Mouse (Mus musculus): ENCODE measurements around the gene Lrrd1. TPM values are rescaled to one million over a fixed set of nuclear protein-coding genes. Genes with fewer than 3 reads are reported as not detected.
"Not testable (repeated sequence)": the region's sequence is repeated elsewhere in the genome, so short reads cannot be mapped to it uniquely, and the experiment has no call there.

The Lrrd1 gene
- 0.10 TPM in 2 replicates for polyA plus RNA-seq (2015; fragmentation: Nextera tagmentation; extraction: Ambion mirVana)

- Histone ChIP-seq H3K27me3 (no peaks in the 10 kb centered on the region), H3K4me1 (replicated peaks) (peaks cover 5% of the 10 kb centered on the region), H3K36me3 (peaks cover 20% of the 10 kb centered on the region), H3K4me3 (peak within 1 kb of the TSS; percentile 34), H3K9me3 (no peaks in the 10 kb centered on the region), H3K9ac (peak within 1 kb of the TSS; percentile 61), H3K4me2 (peak within 1 kb of the TSS; percentile 61), H3K27ac (replicated peaks) (no peak within 1 kb of the TSS)
- 4% methylated on average over 24 of the region's 24 CpGs for WGBS
- ATAC-seq (ENCODE audit: low read depth), result peak; percentile 47; the same call in 1 of the 2 replicates
These were observed at the start of gene Lrrd1 for GRCm38 (mm10) chr5:3845026-3845425. Lrrd1 (plus strand) TSS chr5:3845173.

- 91% methylated on average over 2 of the region's 2 CpGs for WGBS
- H3K4me1 ChIP-seq (replicated peaks), result peaks cover 22% of the 10 kb centered on the region
- not testable (repeated sequence) for H3K4me2 ChIP-seq; H3K27me3 ChIP-seq; H3K9ac ChIP-seq; H3K9me3 ChIP-seq; H3K4me3 ChIP-seq; H3K36me3 ChIP-seq; H3K27ac ChIP-seq (replicated peaks); ATAC-seq (ENCODE audit: low read depth)
These were observed 47.9 kb upstream of the Lrrd1 start for GRCm38 (mm10) chr5:3797101-3797500.

GRCm38 (mm10) chr5:3798656-3799055, 46.3 kb upstream of the Lrrd1 start:
- H3K27ac ChIP-seq (replicated peaks); H3K9ac ChIP-seq; H3K4me2 ChIP-seq; ATAC-seq (ENCODE audit: low read depth); H3K27me3 ChIP-seq; H3K4me3 ChIP-seq; H3K36me3 ChIP-seq; H3K9me3 ChIP-seq: not testable (repeated sequence)
- peaks cover 22% of the 10 kb centered on the region for H3K4me1 ChIP-seq (replicated peaks)

- Histone ChIP-seq H3K4me3 (no peak overlapping the region), H3K36me3 (no peaks in the 10 kb centered on the region), H3K4me1 (replicated peaks) (peaks cover 31% of the 10 kb centered on the region), H3K9me3 (no peaks in the 10 kb centered on the region), H3K9ac (no peak overlapping the region), H3K27me3 (no peaks in the 10 kb centered on the region), H3K4me2 (no peak overlapping the region; the same call in 1 of the 2 replicates), H3K27ac (replicated peaks) (no peak overlapping the region)
- WGBS, result 84% methylated on average over 1 of the region's 1 CpGs
- no peak for ATAC-seq (ENCODE audit: low read depth)
These were observed 44.9 kb upstream of the Lrrd1 start for GRCm38 (mm10) chr5:3800041-3800440.

- 77% methylated on average over 4 of the region's 4 CpGs for WGBS
- Histone ChIP-seq H3K4me1 (replicated peaks) (peaks cover 31% of the 10 kb centered on the region), H3K4me3 (peak overlapping the region; percentile 24), H3K36me3 (no peaks in the 10 kb centered on the region), H3K4me2 (peak overlapping the region; percentile 92), H3K9me3 (no peaks in the 10 kb centered on the region), H3K27ac (replicated peaks) (no peak overlapping the region), H3K27me3 (no peaks in the 10 kb centered on the region), H3K9ac (peak overlapping the region; percentile 43; the same call in 1 of the 2 replicates)
- no peak for ATAC-seq (ENCODE audit: low read depth)
These were observed 44.1 kb upstream of the Lrrd1 start for GRCm38 (mm10) chr5:3800881-3801280.

GRCm38 (mm10) chr5:3801672-3802432, 43.1 kb upstream of the Lrrd1 start:
- 5% methylated on average over 18 of the region's 18 CpGs for WGBS
- H3K27me3 ChIP-seq, result no peaks in the 10 kb centered on the region
- peak overlapping the region; percentile 96 for H3K27ac ChIP-seq (replicated peaks)
- H3K4me3 ChIP-seq, result peak overlapping the region; percentile 93
- H3K9ac ChIP-seq, result peak overlapping the region; percentile 90
- peak overlapping the region; percentile 92 for H3K4me2 ChIP-seq
- no peaks in the 10 kb centered on the region for H3K36me3 ChIP-seq
- ATAC-seq (ENCODE audit: low read depth), result peak; percentile 4
- no peaks in the 10 kb centered on the region for H3K9me3 ChIP-seq
- peaks cover 31% of the 10 kb centered on the region for H3K4me1 ChIP-seq (replicated peaks)

- Histone ChIP-seq H3K36me3 (0 out of 2 replicates have a peak, but pooled peaks cover 4% of the 10 kb centered on the region), H3K27me3 (no peaks in the 10 kb centered on the region), H3K4me3 (peak within 1 kb of the TSS; percentile 93), H3K9me3 (no peaks in the 10 kb centered on the region), H3K9ac (peak within 1 kb of the TSS; percentile 90), H3K27ac (replicated peaks) (peak within 1 kb of the TSS; percentile 96), H3K4me1 (replicated peaks) (peaks cover 31% of the 10 kb centered on the region), H3K4me2 (peak within 1 kb of the TSS; percentile 92)
- under 1% methylated on average over 98 of the region's 109 CpGs for WGBS
- peak; percentile 97 for ATAC-seq (ENCODE audit: low read depth)
These were observed 42.3 kb upstream of the Lrrd1 start, which contains the start of the genes Ankib1 and Krit1 for GRCm38 (mm10) chr5:3802433-3803291. Ankib1 (minus strand) TSS chr5:3802925. Krit1 (plus strand) TSS chr5:3803184.

- Histone ChIP-seq H3K4me2 (peak overlapping the region; percentile 92), H3K36me3 (0 out of 2 replicates have a peak, but pooled peaks cover 4% of the 10 kb centered on the region), H3K9ac (peak overlapping the region; percentile 90), H3K27me3 (no peaks in the 10 kb centered on the region), H3K27ac (replicated peaks) (peak overlapping the region; percentile 96), H3K9me3 (no peaks in the 10 kb centered on the region), H3K4me3 (peak overlapping the region; percentile 93), H3K4me1 (replicated peaks) (peaks cover 31% of the 10 kb centered on the region)
- peak; percentile 82 for ATAC-seq (ENCODE audit: low read depth)
- WGBS, result 1% methylated on average over 36 of the region's 36 CpGs
These were observed 41.4 kb upstream of the Lrrd1 start for GRCm38 (mm10) chr5:3803292-3804165.

GRCm38 (mm10) chr5:3808472-3808871, 36.5 kb upstream of the Lrrd1 start:
- Histone ChIP-seq H3K9ac (no peak overlapping the region), H3K27me3 (no peaks in the 10 kb centered on the region), H3K4me1 (replicated peaks) (peaks cover 9% of the 10 kb centered on the region), H3K4me2 (no peak overlapping the region), H3K4me3 (no peak overlapping the region), H3K36me3 (peaks cover 29% of the 10 kb centered on the region), H3K9me3 (no peaks in the 10 kb centered on the region), H3K27ac (replicated peaks) (no peak overlapping the region)
- WGBS, result 100% methylated on average over 1 of the region's 1 CpGs
- no peak for ATAC-seq (ENCODE audit: low read depth)

GRCm38 (mm10) chr5:3834107-3834506, 10.9 kb upstream of the Lrrd1 start:
- H3K9ac ChIP-seq, result no peak overlapping the region
- no peak overlapping the region for H3K4me2 ChIP-seq
- no peak for ATAC-seq (ENCODE audit: low read depth)
- H3K4me1 ChIP-seq (replicated peaks), result no peaks in the 10 kb centered on the region
- H3K27me3 ChIP-seq, result no peaks in the 10 kb centered on the region
- WGBS, result 78% methylated on average over 1 of the region's 1 CpGs
- H3K9me3 ChIP-seq, result peaks cover 5% of the 10 kb centered on the region; the same call in 1 of the 2 replicates
- H3K36me3 ChIP-seq, result peaks cover 54% of the 10 kb centered on the region
- H3K27ac ChIP-seq (replicated peaks), result no peak overlapping the region
- no peak overlapping the region for H3K4me3 ChIP-seq

- H3K36me3 ChIP-seq, result no peaks in the 10 kb centered on the region
- H3K9ac ChIP-seq, result no peak overlapping the region
- ATAC-seq (ENCODE audit: low read depth), result no peak
- H3K4me3 ChIP-seq, result no peak overlapping the region
- no peaks in the 10 kb centered on the region for H3K27me3 ChIP-seq
- 83% methylated on average over 4 of the region's 4 CpGs for WGBS
- H3K9me3 ChIP-seq, result no peaks in the 10 kb centered on the region
- no peak overlapping the region for H3K27ac ChIP-seq (replicated peaks)
- H3K4me2 ChIP-seq, result no peak overlapping the region
- H3K4me1 ChIP-seq (replicated peaks), result no peaks in the 10 kb centered on the region
These were observed 25.2 kb downstream of the Lrrd1 start for GRCm38 (mm10) chr5:3870161-3870560.
